Mouse (Mus musculus) CH12F3 (cell line): Measurements from ENCODE around the gene Axin1.
"Not testable (repeated sequence)": the region's sequence is repeated elsewhere in the genome, so short reads cannot be mapped to it uniquely, and the experiment has no call there.

ENCODE experiments used
- in situ Hi-C: fragments of 300-500 bp; cut with MboI; formaldehyde crosslinking; loops from 2 replicates; pipeline ENCODE4 v1.14.3; 2020; ENCODE audit warnings: low sequenced_read_pairs

Gene Axin1

DNA sequence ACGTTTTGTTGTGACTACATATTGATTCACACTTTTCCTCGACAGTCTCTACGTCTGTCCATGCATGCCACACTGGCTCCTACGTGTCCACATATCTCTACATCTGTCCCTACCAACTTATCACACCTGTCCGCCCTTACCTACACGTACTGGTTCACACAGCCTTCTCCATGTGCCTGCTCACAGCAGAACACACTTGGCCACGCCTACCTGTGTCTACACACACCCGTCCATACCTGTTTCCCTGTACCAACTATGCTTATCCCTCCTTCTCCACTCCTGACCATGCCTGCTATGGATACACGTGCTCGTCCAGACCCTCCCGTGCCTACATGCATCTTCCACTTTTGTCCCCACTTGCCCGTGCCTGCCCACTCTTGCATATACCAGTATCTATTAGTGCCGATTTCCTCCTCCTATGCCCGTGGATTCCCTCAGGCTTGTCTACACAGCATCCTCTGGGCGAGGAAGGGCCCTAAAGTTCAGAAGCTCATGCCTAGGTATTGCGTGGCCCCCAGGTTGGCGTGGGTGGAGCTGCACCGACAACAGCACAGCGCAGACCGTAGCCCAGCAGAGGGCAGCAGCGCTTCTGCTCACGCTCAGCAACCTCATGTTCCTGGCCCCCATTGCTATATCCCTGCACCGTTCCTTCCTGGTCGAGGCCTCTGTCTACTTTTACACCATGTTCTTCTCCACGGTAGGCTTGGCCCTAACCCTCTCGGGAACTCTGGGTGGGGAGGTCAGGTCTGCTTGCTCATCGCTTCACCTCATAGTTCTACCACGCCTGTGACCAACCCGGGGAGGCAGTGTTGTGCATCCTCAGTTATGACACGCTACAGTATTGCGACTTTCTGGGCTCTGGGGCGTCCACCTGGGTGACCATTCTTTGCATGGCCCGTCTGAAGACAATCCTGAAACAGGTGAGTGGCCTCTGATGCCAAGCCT is 18.4 kb upstream of the Axin1 start:
- in situ Hi-C loops = no loop called here

DNA sequence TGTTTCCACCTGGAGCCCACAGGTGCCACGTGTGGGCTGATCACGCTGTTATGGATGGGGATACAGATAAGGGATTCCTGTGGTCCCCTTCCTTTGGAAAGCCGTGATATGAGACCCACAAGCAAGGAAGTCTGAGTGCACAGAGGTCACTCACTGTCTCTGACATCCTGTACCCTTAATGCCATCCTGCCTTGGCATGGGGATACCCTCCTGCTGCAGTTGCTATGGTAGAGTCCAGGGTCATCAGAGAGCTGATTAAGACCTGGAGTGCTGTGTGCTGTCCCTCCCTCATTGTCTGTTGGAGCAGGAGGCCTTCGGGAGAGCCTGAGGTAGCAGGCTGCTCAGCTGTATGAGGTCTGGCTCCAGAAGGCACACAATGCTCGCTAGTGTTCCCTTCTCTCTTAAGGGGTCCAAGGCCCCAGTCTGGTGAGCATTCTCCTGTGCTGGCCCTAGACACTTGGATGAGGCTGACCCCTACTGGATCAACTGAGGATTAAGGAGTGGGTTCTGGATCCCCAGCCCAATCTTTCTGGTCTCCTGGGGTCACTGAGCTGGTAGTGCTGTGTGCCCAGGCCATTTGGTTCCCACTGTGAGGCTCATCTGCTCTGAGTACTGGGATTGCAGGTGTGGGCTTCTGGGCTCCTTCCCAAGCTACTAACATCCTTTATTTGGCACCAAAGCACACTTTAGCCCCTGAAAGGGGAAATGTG is 15.9 kb upstream of the Axin1 start:
- in situ Hi-C loops = no loop called here

DNA sequence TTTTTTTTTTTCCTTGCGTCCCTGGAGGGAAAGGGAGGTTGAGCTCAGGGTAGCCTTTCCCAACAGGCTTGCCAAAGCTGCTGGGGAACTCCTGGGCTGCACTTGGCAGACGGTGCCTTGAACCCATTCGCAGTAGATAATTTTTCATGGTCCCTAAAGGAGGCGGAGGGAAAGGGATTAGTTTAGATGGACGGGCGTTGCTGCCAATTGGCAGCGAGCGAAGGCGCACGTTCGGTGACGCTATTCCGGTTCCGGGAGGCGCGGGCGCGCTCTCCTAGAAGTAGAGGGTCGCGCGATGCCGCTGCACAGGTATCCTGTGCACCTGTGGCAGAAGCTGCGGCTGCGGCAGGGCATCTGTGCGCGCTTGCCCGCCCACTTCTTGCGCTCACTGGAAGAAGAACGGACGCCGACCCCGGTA is 15.2 kb upstream of the Axin1 start, which contains the start of gene Mrpl28:
Gene Mrpl28, plus strand, starts transcription at position 234 of the 418 bp plus-strand sequence.
- in situ Hi-C loops = no loop called here

GRCm38 (mm10) chr17:26124560-26124959 is 13.9 kb upstream of the Axin1 start:
- in situ Hi-C loops = no loop called here

GRCm38 (mm10) chr17:26125226-26125625 is 13.3 kb upstream of the Axin1 start:
- in situ Hi-C loops = no loop called here

DNA sequence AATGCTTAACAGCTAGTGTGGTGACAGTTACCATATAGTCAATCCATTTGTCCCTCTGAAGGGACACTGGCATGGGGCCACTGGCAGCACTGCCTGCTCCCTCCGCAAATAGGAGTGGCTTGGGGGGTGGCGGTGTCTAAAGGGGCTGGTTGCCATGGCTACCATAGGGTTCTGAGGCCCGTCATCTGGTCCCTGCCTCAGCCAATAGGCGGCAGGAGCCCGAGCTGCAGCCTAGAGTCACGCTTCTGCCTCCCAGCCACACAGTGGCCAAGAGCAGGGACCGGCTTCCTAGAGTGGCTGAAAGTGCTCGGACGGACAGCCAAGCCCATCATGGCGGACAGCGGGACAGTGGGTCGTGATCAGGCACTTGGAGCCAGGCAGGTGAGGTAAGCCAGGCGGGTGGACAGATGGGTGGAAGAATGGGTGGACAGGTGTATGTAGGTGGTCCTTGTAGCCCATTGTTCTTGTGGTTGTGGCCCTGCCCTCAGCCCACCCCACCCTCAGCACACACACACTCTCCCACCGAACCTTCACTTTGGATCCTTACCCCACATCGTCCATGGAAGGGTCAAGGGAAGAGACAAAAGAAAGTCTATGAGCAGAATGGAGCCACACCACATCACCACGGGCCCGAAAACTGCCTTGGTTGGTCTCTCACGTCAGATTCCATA is 7.3 kb upstream of the Axin1 start:
- in situ Hi-C loops = no loop called here

- in situ Hi-C loops = no loop called here
Measured at GRCm38 (mm10) chr17:26131856-26132853, 6.3 kb upstream of the Axin1 start.

GRCm38 (mm10) chr17:26137106-26137750 is 1.3 kb upstream of the Axin1 start:
- in situ Hi-C loops = no loop called here

GRCm38 (mm10) chr17:26137751-26138130 is 747 bp upstream of the Axin1 start:
- in situ Hi-C loops = no loop called here

- in situ Hi-C loops = no loop called here
Measured at GRCm38 (mm10) chr17:26138901-26139381, 453 bp downstream of the Axin1 start.

DNA sequence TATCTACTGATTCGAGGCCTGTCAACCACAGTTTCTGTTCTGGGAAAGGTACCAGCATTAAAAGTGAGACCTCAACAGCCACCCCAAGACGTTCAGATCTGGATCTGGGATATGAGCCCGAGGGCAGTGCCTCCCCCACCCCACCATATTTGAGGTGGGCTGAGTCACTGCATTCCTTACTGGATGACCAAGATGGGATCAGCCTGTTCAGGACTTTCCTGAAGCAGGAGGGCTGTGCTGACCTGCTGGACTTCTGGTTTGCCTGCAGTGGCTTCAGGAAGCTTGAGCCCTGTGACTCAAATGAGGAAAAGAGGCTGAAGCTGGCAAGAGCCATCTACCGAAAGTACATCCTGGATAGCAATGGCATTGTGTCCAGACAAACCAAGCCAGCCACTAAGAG is 4.3 kb downstream of the Axin1 start:
- in situ Hi-C loops = no loop called here

DNA sequence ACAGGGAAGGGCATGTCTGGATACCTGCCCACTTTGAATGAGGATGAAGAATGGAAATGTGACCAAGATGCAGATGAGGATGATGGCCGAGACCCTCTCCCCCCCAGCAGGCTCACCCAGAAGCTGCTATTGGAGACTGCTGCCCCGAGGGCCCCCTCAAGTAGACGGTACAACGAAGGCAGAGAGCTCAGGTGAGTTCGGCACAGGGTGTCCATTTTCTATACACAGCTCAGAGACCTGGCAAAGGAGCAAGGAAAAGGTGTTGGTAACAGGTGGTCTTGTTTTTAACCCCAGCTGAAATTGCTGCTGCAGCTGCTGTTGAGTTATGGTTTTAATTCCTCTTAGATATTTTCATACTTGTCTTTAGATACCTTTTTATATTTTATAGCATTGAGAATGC is 4.9 kb downstream of the Axin1 start:
- in situ Hi-C loops = no loop called here

GRCm38 (mm10) chr17:26149056-26149455 is 10.6 kb downstream of the Axin1 start:
- in situ Hi-C loops = no loop called here

- in situ Hi-C loops = no loop called here
Measured at GRCm38 (mm10) chr17:26151886-26152630, 13.6 kb downstream of the Axin1 start.

GRCm38 (mm10) chr17:26162736-26163135 is 24.2 kb downstream of the Axin1 start:
- in situ Hi-C loops = no loop called here

GRCm38 (mm10) chr17:26168039-26168438 is 29.6 kb downstream of the Axin1 start:
- in situ Hi-C loops = no loop called here

GRCm38 (mm10) chr17:26175248-26175647 is 36.8 kb downstream of the Axin1 start:
- in situ Hi-C loops = not testable (repeated sequence)

DNA sequence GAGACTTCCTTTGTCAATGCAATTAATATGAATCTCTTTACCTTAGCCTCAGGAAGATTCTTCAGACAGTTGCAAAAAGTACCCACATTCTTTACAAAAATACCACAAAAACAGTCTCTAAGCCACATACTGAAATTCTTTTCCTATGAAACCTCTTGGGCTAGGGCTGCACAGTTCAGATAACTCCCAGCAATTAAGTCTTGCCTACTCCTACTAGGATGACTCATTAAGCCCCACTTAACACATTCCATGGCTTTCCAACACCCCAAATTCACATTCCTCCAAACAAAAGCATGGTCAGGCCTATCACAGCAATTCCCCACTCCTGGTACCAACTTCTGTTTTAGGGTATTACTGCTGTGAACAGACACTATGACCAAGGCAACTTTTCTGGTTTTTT is 40.1 kb downstream of the Axin1 start:
- in situ Hi-C loops = no loop called here

DNA sequence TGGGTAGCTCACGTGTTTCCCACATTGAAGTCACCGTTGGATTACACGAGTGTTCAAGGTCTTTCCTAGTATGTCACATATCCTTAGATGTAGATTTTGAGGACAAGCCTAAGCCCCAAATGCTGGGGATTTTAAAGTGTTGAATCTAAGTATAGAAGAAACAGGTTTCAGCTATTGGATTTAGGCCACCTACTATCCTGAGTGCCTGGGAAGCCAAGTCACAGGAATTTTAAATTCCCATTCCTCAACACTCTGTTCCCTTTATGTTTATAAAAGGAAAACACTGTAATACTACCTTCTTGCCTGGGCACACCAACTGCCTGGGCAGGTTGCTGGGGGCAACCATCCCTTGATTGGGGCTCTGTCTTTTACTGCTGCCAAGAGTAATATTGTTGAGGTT is 42.7 kb downstream of the Axin1 start:
- in situ Hi-C loops = no loop called here
